Mouse (Mus musculus) midbrain, embryonic 12.5 days (tissue): ENCODE measurements at regions not wholly inside any gene's neighbourhood (a gene's known extent, or its start where the extent isn't known, plus 50 kb on each side); places are given as distances from the start of the nearest gene placed in this dataset.

Experiments
- ATAC-seq: fragments of 200-750 bp; cut with Nextera tagmentation; 2 replicates; pipeline ENCODE4 v1.8.0; 2017; ENCODE audit warnings: low read depth, moderate TSS enrichment, moderate library complexity; ENCODE audit not compliant: low FRiP score
- H3K27ac ChIP-seq: fragments of 300-500 bp; sonication (generic); replicated peaks from 2 replicates; pipeline ENCODE4 v1.5.1; 2016; ENCODE audit warnings: mild to moderate bottlenecking
- H3K27me3 ChIP-seq: fragments of 300-500 bp; sonication (generic); 2 replicates; pipeline ENCODE4 v1.6.1; 2016; ENCODE audit warnings: mild to moderate bottlenecking
- H3K36me3 ChIP-seq: fragments of 300-500 bp; sonication (generic); 2 replicates; pipeline ENCODE4 v1.6.1; 2016
- H3K4me1 ChIP-seq: fragments of 300-500 bp; sonication (generic); 2 replicates; pipeline ENCODE4 v1.6.1; 2016
- H3K4me2 ChIP-seq: fragments of 300-500 bp; sonication (generic); replicated peaks from 2 replicates; pipeline ENCODE4 v1.6.1; 2016; ENCODE audit warnings: mild to moderate bottlenecking, moderate library complexity
- H3K4me3 ChIP-seq: fragments of 300-500 bp; sonication (generic); 2 replicates; pipeline ENCODE4 v1.5.1; 2016; ENCODE audit warnings: mild to moderate bottlenecking
- H3K9ac ChIP-seq: fragments of 300-500 bp; sonication (generic); replicated peaks from 2 replicates; pipeline ENCODE4 v1.6.1; 2016; ENCODE audit warnings: mild to moderate bottlenecking, moderate library complexity
- H3K9me3 ChIP-seq: fragments of 300-500 bp; sonication (generic); 2 replicates; pipeline ENCODE4 v1.6.1; 2016; ENCODE audit warnings: mild to moderate bottlenecking
- WGBS: fragments of 180-500 bp; shearing (Covaris S2); methylation state at CpG from one replicate; pipeline ENCODE4 v1.1.7; 2016; 5-methylcytosine and 5-hydroxymethylcytosine counted together

DNA sequence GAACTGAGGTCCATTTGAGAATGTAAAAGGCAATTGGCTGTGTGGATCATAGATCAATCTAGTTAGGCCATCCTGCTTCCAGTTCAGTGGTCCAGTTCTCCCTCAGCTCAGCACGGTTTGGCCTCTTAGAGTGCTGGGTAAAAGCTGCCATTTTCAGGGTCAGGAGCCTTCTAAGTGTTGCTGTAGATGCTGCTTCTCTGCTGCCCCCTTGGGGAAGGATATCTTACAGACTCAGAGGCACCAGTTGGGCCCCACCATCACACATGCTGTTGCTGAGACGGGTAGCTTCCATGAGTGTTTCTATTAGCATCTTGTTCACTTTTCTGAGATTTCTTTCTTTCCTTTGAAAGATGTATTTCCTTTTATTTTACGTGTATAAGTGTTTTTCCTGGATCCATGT lies 132.1 kb upstream of the Podxl start:
- H3K4me1 ChIP-seq = no peaks in the 10 kb centered on the region
- no peaks in the 10 kb centered on the region for H3K9me3 ChIP-seq
- H3K36me3 ChIP-seq = no peaks in the 10 kb centered on the region
- H3K4me3 ChIP-seq = no peak overlapping the region
- no peaks in the 10 kb centered on the region for H3K27me3 ChIP-seq
- H3K9ac ChIP-seq = no peak overlapping the region
- no peak for ATAC-seq
- H3K27ac ChIP-seq = no peak overlapping the region
- H3K4me2 ChIP-seq = no peak overlapping the region
- 75% methylated on average over 3 of the region's 3 CpGs for WGBS

DNA sequence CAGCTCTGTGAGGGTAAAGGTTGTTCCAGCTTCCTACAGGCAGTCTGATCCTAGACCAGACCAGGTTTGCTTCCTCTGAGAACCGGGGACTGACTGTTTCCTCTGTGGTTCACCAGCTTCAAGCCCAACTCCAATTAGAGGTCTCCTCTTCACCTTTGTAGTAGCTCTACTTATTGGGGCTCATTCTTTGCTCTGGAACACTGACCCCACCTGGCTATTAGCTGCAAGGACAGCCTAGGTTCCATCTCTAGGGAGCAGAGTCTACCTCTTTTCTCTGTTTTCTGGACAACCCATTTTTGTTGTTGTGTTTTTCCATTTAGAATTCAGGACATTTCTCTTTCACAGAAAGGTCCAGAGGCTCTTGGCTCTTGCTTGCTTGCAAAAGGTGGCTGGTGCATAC lies 129.3 kb upstream of the Podxl start:
- Histone ChIP-seq H3K27ac (no peak overlapping the region), H3K36me3 (no peaks in the 10 kb centered on the region), H3K4me3 (no peak overlapping the region), H3K4me1 (no peaks in the 10 kb centered on the region), H3K27me3 (no peaks in the 10 kb centered on the region), H3K4me2 (no peak overlapping the region), H3K9ac (no peak overlapping the region), H3K9me3 (no peaks in the 10 kb centered on the region)
- 78% methylated on average over 1 of the region's 1 CpGs for WGBS
- no peak for ATAC-seq

DNA sequence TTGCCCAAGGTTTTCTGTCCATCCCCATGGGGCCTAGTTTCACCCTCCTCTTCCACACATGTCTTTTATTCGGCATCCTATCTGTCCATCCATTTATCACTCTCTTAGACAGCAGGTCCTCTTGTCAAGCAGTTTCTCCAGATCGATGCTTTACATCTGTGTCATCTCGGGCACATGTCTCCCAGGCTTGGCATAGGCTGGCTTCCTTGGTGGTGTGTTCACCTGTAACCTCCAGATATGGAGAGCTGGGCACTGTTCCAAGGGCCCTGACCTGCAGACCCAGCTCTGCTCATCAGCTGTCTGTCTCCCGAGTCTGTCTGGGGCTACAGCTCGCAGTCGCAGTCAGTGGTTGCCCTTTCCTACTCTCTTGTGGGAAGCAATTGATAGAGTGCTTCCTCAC lies 128.2 kb upstream of the Podxl start:
- 90% methylated on average over 6 of the region's 6 CpGs for WGBS
- H3K4me3 ChIP-seq = no peak overlapping the region
- no peak overlapping the region for H3K9ac ChIP-seq
- H3K27ac ChIP-seq = no peak overlapping the region
- no peaks in the 10 kb centered on the region for H3K27me3 ChIP-seq
- H3K4me2 ChIP-seq = no peak overlapping the region
- ATAC-seq = no peak
- no peaks in the 10 kb centered on the region for H3K9me3 ChIP-seq
- no peaks in the 10 kb centered on the region for H3K4me1 ChIP-seq
- no peaks in the 10 kb centered on the region for H3K36me3 ChIP-seq

DNA sequence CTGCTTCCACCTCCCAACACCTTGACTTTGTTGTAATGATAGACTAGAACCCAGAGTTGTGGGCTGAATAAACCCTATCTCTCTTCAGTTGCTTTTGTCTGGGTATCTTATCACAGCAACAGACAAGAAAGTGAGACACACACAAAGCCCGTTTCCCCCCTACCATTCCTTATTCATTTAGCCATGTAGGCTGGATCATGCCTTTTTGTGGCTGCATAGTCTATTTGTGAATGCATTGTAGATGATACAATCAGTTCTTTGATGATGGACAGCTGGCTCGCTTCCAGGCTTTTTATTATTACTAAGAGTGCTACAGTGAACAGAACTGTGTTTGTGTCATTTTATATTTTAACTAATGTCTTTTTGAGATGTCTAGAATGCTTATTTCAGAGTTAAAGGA lies 116.3 kb upstream of the Podxl start:
- Histone ChIP-seq H3K27ac (no peak overlapping the region), H3K9me3 (no peaks in the 10 kb centered on the region), H3K36me3 (no peaks in the 10 kb centered on the region), H3K4me3 (no peak overlapping the region), H3K4me1 (peaks cover 8% of the 10 kb centered on the region; the same call in 1 of the 2 replicates), H3K9ac (no peak overlapping the region), H3K27me3 (no peaks in the 10 kb centered on the region), H3K4me2 (no peak overlapping the region)
- 53% methylated on average over 2 of the region's 2 CpGs for WGBS
- no peak for ATAC-seq

DNA sequence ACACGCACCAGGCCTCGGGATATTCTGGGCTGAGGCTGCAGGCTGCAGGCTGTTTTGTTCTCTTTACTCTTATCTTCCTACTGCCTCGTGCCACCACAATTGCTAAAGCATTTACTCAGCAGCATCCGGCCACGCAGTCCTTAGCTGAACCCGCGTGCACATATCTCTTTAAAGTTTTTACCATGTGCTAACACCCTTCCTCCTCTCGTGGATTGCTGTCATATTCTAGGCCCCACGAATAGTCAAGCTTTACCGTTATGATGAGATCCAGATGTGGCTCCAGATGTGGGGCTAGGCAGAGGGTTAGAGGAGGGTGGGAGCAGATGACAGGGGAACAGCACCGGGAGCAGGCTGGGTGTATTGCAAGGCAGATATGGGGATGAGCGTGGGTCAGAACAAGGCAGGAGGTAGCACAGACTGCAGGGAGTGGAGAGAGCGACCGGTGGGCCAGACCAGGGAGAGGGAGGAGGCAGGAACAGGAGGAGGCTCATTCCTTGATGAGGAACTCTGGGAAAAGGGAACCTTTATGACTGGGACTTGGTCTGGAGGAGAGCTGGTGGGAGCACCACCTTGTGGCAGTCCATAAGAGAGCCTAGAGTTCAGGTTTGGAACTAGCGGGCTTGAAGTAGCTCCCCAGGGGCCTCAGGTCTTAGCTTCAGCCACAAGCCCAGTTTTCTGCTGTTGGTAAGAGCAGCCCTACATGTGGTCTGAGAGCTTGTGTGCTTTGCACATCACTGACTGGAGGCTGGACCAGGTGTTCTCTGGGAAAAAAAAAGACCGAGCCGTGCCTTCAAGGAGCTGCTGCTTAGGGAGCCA lies 102.1 kb upstream of the Podxl start:
- no peak for ATAC-seq
- Histone ChIP-seq H3K4me1 (0 out of 2 replicates have a peak, but pooled peaks cover 3% of the 10 kb centered on the region), H3K9me3 (no peaks in the 10 kb centered on the region), H3K27me3 (peaks cover 6% of the 10 kb centered on the region; the same call in 1 of the 2 replicates), H3K9ac (no peak overlapping the region), H3K4me2 (no peak overlapping the region), H3K27ac (no peak overlapping the region), H3K4me3 (no peak overlapping the region), H3K36me3 (no peaks in the 10 kb centered on the region)
- 75% methylated on average over 17 of the region's 17 CpGs for WGBS

DNA sequence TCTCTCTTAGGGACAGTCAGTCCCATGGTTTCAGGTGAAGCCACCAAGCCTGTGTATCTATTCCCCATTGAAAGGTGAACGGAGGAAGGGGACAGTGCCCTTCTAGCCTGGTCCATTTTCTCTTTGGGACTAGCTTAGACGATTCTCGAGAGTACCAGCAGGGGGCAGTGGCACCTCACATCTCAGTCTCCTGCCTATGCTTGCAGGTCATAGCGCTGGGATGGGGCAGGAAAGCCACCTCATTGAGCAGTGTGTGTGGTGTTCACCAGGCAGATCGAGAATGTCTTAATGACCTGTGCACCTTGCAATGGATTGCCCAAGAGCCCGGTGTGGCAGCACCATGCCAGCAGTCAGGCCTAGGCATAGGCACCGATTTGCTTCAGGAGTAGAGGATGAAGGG lies 100.7 kb upstream of the Podxl start:
- H3K27me3 ChIP-seq = peaks cover 9% of the 10 kb centered on the region
- H3K9me3 ChIP-seq = no peaks in the 10 kb centered on the region
- peak; percentile 62; the same call in 1 of the 2 replicates for ATAC-seq
- no peaks in the 10 kb centered on the region for H3K36me3 ChIP-seq
- H3K9ac ChIP-seq = no peak overlapping the region
- H3K4me3 ChIP-seq = no peak overlapping the region
- H3K27ac ChIP-seq = no peak overlapping the region
- WGBS = 24% methylated on average over 7 of the region's 7 CpGs
- H3K4me1 ChIP-seq = 0 out of 2 replicates have a peak, but pooled peaks cover 3% of the 10 kb centered on the region
- no peak overlapping the region for H3K4me2 ChIP-seq

DNA sequence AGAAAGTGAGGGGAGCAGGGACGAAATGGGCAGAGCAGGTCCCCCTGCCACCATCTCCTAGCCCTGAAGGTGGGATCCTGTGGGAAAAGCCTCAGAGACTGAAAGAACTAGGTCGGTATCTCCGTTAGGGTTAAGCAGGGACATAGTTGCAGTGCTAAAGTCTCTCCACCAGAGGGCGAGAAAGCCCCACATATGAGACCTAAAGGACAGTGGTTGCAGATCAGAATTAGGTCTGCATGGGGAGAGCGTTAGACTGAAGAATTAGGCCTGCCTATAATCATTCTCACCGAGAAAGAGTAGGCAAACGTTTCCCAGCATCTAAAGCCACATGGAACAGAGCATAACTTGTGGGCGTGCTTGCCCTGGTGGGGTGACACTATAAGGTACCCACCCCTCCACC lies 97.0 kb upstream of the Podxl start:
- Histone ChIP-seq H3K9ac (no peak overlapping the region), H3K4me3 (no peak overlapping the region), H3K27ac (no peak overlapping the region), H3K9me3 (no peaks in the 10 kb centered on the region), H3K36me3 (no peaks in the 10 kb centered on the region), H3K4me2 (no peak overlapping the region), H3K4me1 (0 out of 2 replicates have a peak, but pooled peaks cover 3% of the 10 kb centered on the region), H3K27me3 (peaks cover 9% of the 10 kb centered on the region)
- peak; percentile 41; the same call in 1 of the 2 replicates for ATAC-seq
- 13% methylated on average over 8 of the region's 8 CpGs for WGBS

DNA sequence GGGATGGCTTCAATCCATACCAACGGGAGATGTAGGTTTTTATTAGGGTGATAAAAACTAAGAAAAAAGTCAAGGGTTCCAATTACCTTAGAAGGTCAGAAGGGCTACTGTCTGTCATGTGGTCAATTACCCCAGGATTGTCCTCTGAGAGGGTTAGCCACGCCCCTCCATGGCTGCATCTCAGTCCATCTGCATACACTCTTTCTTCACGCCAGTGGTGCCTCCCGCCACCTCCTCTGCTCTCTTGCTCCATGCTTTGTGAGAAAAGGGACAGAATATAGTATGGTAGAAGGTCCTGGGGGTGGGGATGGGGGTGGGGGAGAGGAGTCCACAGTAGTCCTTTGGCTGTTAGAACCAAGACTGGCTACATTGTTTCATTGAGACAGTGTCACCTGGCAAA lies 96.1 kb upstream of the Podxl start:
- no peak for ATAC-seq
- Histone ChIP-seq H3K9me3 (no peaks in the 10 kb centered on the region), H3K27ac (no peak overlapping the region), H3K4me2 (no peak overlapping the region), H3K9ac (no peak overlapping the region), H3K4me3 (no peak overlapping the region), H3K36me3 (no peaks in the 10 kb centered on the region), H3K4me1 (0 out of 2 replicates have a peak, but pooled peaks cover 3% of the 10 kb centered on the region), H3K27me3 (peaks cover 9% of the 10 kb centered on the region)
- 74% methylated on average over 4 of the region's 4 CpGs for WGBS

DNA sequence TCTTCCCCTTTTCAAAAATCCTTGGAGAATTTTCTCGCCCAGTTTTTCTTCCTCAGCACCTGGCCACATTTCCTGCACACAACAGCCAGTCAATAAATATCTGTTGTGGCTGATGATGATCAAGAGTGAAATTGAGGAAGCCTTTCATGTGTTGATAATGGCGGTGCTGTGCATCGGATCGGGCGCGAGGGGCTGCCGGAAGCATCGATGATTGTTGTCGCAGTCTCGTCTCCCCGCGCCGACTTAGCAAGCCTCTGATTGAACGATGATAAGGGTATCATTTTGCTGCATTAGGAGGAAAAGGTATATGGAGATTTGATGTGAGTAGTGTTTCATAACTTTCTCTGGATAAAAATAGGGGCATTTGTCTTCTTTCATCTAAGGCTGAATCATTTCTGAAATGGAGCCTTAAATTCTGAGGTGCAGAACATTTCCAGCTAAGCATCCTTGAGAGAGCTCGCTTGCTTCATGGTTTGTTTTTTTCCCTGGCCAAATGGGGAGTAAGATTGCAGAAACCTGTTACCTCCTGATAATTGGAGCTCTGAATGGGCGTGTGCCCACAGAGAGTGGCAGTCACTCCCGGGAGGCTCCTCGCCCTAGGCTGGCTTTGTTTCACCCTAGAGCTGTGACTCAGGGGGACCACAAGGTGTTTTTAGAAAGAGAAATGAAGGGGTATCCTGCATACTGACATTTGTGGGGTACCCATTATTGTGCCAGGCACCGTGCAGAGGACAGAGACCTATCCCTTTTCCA lies 94.8 kb upstream of the Podxl start:
- no peak overlapping the region for H3K9ac ChIP-seq
- H3K4me3 ChIP-seq = no peak overlapping the region
- H3K9me3 ChIP-seq = no peaks in the 10 kb centered on the region
- no peak for ATAC-seq
- 91% methylated on average over 19 of the region's 19 CpGs for WGBS
- H3K4me2 ChIP-seq = no peak overlapping the region
- H3K27ac ChIP-seq = no peak overlapping the region
- no peaks in the 10 kb centered on the region for H3K36me3 ChIP-seq
- H3K4me1 ChIP-seq = no peaks in the 10 kb centered on the region
- peaks cover 4% of the 10 kb centered on the region for H3K27me3 ChIP-seq

DNA sequence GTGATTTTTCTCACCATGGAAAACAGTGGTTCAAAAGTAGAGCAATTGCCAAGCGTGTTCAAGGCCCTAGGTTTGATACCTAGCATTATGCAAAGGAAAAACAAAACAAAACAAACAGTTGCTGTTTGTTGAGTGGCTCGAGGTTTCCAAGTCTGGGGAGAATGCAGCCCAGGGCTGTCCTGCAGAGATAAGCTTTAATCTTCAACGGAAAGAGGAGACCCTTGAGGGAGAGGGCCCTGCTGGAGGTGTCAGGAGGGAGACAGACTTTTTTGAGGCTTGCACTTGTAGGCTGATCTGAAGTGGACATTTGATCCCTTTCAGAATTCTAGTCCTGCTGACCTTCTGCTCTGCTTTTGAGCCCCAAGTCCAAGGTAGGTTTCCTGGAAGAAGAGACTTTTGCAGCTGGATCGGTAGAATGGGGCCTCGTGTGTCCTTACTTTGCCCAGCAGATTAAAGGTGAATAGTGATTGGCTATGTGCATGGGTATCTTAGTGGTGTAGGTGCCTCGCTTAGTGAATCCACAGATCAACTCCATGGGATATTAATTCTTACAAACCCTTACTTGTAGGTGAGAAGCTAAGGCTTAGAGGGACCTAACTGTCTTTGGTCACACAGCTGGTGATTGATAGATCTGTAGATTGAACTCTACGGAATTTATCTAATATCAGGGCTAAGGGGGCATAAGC lies 87.2 kb upstream of the Podxl start:
- 63% methylated on average over 7 of the region's 7 CpGs for WGBS

DNA sequence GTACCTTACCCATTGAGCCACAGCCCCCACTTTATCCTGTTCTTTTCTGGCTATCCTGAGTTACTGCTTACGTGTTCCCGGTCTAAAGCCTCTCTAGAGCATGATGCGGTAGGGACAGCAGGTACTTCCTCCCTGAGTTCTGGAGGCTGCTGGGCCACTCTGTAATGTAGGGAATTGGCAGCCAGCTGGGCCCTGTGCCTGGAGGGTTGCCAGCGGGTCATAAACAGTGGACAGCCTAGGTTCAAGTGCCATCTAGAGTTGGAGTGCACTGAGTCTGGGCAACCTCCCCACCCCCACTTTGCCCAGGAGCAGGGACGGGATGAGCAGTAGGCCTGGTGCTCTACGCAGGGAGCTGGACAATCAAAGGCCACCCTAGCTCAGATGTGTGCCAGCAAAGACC lies 81.5 kb upstream of the Podxl start:
- Histone ChIP-seq H3K27ac (no peak overlapping the region), H3K9ac (no peak overlapping the region), H3K36me3 (no peaks in the 10 kb centered on the region), H3K4me2 (no peak overlapping the region), H3K4me3 (no peak overlapping the region), H3K4me1 (peaks cover 7% of the 10 kb centered on the region), H3K9me3 (no peaks in the 10 kb centered on the region), H3K27me3 (no peaks in the 10 kb centered on the region)
- WGBS = 93% methylated on average over 6 of the region's 6 CpGs
- ATAC-seq = no peak

More for the DNA sequence above, 87.2 kb upstream of the Podxl start:
- Histone ChIP-seq H3K27ac (no peak overlapping the region), H3K4me2 (no peak overlapping the region), H3K9me3 (no peaks in the 10 kb centered on the region), H3K4me3 (no peak overlapping the region), H3K36me3 (no peaks in the 10 kb centered on the region), H3K27me3 (no peaks in the 10 kb centered on the region), H3K9ac (no peak overlapping the region), H3K4me1 (no peaks in the 10 kb centered on the region)
- no peak for ATAC-seq

DNA sequence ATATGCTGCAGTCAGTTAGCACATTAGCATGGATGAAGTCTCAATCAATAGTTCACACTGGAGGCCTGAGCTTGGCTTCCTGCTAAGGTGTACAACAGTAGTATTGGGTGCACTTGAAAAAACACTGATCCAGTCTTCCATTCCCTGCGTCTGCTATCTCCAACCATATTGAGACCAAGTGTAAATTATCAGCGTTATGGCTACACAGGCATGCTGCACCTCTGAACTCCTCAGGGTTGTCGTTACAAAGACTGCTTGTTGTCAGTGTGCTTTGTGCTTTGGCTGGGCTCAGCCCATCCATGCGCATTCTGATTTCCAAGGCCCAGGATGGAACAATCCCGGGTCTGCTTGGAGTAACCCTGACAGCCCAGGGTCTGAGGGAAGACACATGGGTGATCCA lies 80.7 kb upstream of the Podxl start:
- Histone ChIP-seq H3K4me2 (no peak overlapping the region), H3K4me1 (peaks cover 7% of the 10 kb centered on the region), H3K9me3 (no peaks in the 10 kb centered on the region), H3K9ac (no peak overlapping the region), H3K27me3 (no peaks in the 10 kb centered on the region), H3K36me3 (no peaks in the 10 kb centered on the region), H3K4me3 (no peak overlapping the region), H3K27ac (no peak overlapping the region)
- no peak for ATAC-seq
- WGBS = 79% methylated on average over 5 of the region's 5 CpGs
